Mouse (Mus musculus): Measurements from ENCODE around the gene Col16a1. TPM values are rescaled to one million over a fixed set of nuclear protein-coding genes. Genes with fewer than 3 reads are reported as not detected.

Gene Col16a1
- total and polyA plus RNA-seq, 2 experiments: 1.9 to 2.0 TPM

DNA sequence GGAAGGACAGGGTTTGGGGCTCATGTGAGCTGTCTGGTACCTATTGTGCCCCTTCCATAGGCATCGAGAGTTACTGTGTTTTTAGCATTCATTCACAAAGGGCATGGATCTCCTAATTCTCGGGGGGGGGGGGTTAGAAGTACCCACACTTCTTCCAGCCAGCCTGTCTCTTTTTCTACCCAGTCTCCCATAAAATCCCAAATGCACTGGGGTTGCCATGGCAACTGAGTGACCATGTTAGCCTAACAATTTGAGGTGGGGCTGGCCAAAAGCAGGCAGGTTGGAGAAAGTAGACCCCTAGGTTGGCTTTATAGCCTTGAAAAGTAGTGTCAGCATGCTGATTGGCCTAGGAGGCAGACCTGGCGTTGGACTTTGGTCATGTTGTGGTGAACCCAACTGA is 8.8 kb downstream of the Col16a1 start:
- DNase-seq (ENCODE audit: extremely low read depth, low read depth, low spot score): no peak
- Histone ChIP-seq H3K27ac (replicated peaks; ENCODE audit: insufficient read depth, low read depth, low read length) (no peak overlapping the region), H3K4me1 (ENCODE audit: control insufficient read depth, insufficient read depth, low read length) (no peaks in the 10 kb centered on the region), H3K27me3 (ENCODE audit: control insufficient read depth, insufficient read depth, low read length) (no peaks in the 10 kb centered on the region), H3K79me2 (ENCODE audit: control insufficient read depth, insufficient read depth, low read length) (no peaks in the 10 kb centered on the region), H3K4me3 (ENCODE audit: insufficient read depth, low read depth, low read length) (no peak overlapping the region), H3K9ac (ENCODE audit: low read depth, low read length) (no peak overlapping the region), H3K36me3 (ENCODE audit: control insufficient read depth, insufficient read depth, low read length) (no peaks in the 10 kb centered on the region)
- TF ChIP-seq CTCF (IDR thresholded peaks at IDR 0.05; ENCODE audit: low read depth, low read length) (no peak), POLR2A (IDR thresholded peaks at IDR 0.05; ENCODE audit: extremely low read depth, insufficient read depth, low read length) (no peak)
- 71% methylated on average over 3 of the region's 3 CpGs for WGBS

DNA sequence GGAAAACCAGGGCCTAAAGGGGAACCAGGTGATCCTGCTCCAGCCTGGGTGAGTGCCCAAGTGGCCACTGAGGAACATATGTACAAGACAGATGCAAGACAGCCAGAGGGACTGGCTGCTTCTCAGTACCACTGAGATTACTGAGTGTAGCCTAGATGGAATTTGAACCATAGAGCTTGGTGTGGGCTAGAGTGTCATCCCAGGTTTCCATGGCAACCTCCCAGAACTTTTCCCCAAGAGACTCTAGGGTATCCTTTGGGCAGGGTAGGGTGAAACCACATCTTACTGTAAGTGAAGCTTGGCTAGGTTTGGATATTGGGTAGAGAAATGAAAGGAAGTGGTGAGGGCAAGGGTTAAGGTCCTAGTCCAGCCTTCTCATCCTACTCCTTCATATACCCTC is 13.3 kb downstream of the Col16a1 start:
- Histone ChIP-seq H3K4me3 (ENCODE audit: insufficient read depth, low read depth, low read length) (no peak overlapping the region), H3K4me1 (ENCODE audit: control insufficient read depth, insufficient read depth, low read length) (no peaks in the 10 kb centered on the region), H3K27ac (replicated peaks; ENCODE audit: insufficient read depth, low read depth, low read length) (no peak overlapping the region), H3K27me3 (ENCODE audit: control insufficient read depth, insufficient read depth, low read length) (no peaks in the 10 kb centered on the region), H3K36me3 (ENCODE audit: control insufficient read depth, insufficient read depth, low read length) (no peaks in the 10 kb centered on the region), H3K79me2 (ENCODE audit: control insufficient read depth, insufficient read depth, low read length) (no peaks in the 10 kb centered on the region), H3K9ac (ENCODE audit: low read depth, low read length) (no peak overlapping the region)
- TF ChIP-seq CTCF (IDR thresholded peaks at IDR 0.05; ENCODE audit: low read depth, low read length): no peak
- no peak for TF ChIP-seq POLR2A (IDR thresholded peaks at IDR 0.05; ENCODE audit: extremely low read depth, insufficient read depth, low read length)
- no peak for DNase-seq (ENCODE audit: extremely low read depth, low read depth, low spot score)

DNA sequence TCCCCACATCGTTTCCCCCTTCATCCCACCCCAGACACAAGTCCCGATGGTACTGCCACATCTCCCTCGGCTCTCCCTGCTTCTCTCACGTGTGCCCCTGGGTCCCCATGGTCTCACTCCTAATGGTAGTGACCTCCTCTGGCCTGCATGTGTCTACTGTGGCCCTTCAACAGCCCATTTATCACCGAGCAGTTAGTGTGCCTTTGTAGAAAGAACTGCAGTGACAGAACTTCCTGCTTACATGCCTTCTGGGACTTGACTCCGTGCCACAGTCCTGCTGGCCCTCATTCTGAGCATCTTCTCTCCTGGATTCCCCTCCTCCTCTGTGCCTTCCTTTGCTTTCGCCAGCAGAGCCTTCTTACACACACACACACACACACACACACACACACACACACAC is 15.6 kb downstream of the Col16a1 start:
- Histone ChIP-seq H3K27me3 (ENCODE audit: control insufficient read depth, insufficient read depth, low read length) (no peaks in the 10 kb centered on the region), H3K79me2 (ENCODE audit: control insufficient read depth, insufficient read depth, low read length) (no peaks in the 10 kb centered on the region), H3K36me3 (ENCODE audit: control insufficient read depth, insufficient read depth, low read length) (no peaks in the 10 kb centered on the region), H3K27ac (replicated peaks; ENCODE audit: insufficient read depth, low read depth, low read length) (no peak overlapping the region), H3K4me3 (ENCODE audit: insufficient read depth, low read depth, low read length) (no peak overlapping the region), H3K9ac (ENCODE audit: low read depth, low read length) (no peak overlapping the region), H3K4me1 (ENCODE audit: control insufficient read depth, insufficient read depth, low read length) (no peaks in the 10 kb centered on the region)
- no peak for DNase-seq (ENCODE audit: extremely low read depth, low read depth, low spot score)
- TF ChIP-seq CTCF (IDR thresholded peaks at IDR 0.05; ENCODE audit: low read depth, low read length): no peak
- TF ChIP-seq POLR2A (IDR thresholded peaks at IDR 0.05; ENCODE audit: extremely low read depth, insufficient read depth, low read length): no peak
- 59% methylated on average over 7 of the region's 7 CpGs for WGBS

DNA sequence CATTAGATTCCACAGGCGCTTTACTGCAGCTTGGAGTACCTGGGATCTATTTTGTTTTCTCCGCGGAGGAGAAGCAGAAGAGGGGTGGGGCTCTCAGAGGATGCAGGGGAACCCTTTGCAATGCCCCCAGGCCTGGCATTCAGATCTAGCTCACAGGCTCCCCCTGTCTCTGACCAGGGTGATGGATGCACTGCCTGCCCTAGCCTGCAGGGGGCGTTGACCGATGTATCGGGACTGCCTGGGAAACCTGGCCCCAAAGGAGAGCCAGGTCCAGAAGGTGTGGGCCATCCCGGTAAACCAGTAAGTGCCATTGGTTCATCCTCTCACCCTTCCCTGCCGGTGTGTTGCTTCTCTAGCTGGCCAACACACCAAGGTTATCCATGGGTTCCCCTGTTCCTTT is 19.2 kb downstream of the Col16a1 start:
- Histone ChIP-seq H3K36me3 (ENCODE audit: control insufficient read depth, insufficient read depth, low read length) (no peaks in the 10 kb centered on the region), H3K79me2 (ENCODE audit: control insufficient read depth, insufficient read depth, low read length) (no peaks in the 10 kb centered on the region)
- TF ChIP-seq CTCF (IDR thresholded peaks at IDR 0.05; ENCODE audit: low read depth, low read length) (peak; percentile 76), POLR2A (IDR thresholded peaks at IDR 0.05; ENCODE audit: extremely low read depth, insufficient read depth, low read length) (no peak)

DNA sequence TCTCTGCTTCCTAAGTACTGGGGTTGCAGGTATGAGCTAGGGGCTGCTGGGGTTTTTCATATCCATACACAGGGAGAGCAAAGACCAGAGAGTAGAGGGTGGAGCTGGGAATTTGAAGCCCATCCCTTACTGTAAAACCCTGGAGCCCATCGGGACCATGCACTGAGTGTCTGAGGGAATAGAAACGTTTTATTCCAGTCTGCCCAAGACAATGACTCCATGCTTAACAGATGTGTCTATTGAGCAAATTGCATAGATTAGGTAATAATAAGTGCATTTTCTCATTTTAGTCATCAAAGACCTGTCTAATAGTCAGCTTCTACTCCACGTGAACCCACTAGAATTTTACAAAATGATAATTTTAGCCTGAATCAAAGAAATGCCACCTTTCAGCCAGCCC is 22.9 kb downstream of the Col16a1 start:
- WGBS: 65% methylated on average over 3 of the region's 3 CpGs
- no peak overlapping the region for H3K27ac ChIP-seq (replicated peaks; ENCODE audit: insufficient read depth, low read depth, low read length)
- H3K4me3 ChIP-seq (ENCODE audit: insufficient read depth, low read depth, low read length): no peak overlapping the region
- DNase-seq (ENCODE audit: extremely low read depth, low read depth, low spot score): no peak
- H3K36me3 ChIP-seq (ENCODE audit: control insufficient read depth, insufficient read depth, low read length): no peaks in the 10 kb centered on the region
- H3K27me3 ChIP-seq (ENCODE audit: control insufficient read depth, insufficient read depth, low read length): no peaks in the 10 kb centered on the region
- TF ChIP-seq CTCF (IDR thresholded peaks at IDR 0.05; ENCODE audit: low read depth, low read length) (no peak), POLR2A (IDR thresholded peaks at IDR 0.05; ENCODE audit: extremely low read depth, insufficient read depth, low read length) (no peak)
- H3K79me2 ChIP-seq (ENCODE audit: control insufficient read depth, insufficient read depth, low read length): no peaks in the 10 kb centered on the region
- H3K4me1 ChIP-seq (ENCODE audit: control insufficient read depth, insufficient read depth, low read length): no peaks in the 10 kb centered on the region
- H3K9ac ChIP-seq (ENCODE audit: low read depth, low read length): no peak overlapping the region

More for the DNA sequence above, 19.2 kb downstream of the Col16a1 start:
- WGBS: 24% methylated on average over 8 of the region's 8 CpGs
- Histone ChIP-seq H3K27ac (replicated peaks; ENCODE audit: insufficient read depth, low read depth, low read length) (no peak overlapping the region), H3K27me3 (ENCODE audit: control insufficient read depth, insufficient read depth, low read length) (no peaks in the 10 kb centered on the region), H3K4me3 (ENCODE audit: insufficient read depth, low read depth, low read length) (no peak overlapping the region), H3K4me1 (ENCODE audit: control insufficient read depth, insufficient read depth, low read length) (no peaks in the 10 kb centered on the region), H3K9ac (ENCODE audit: low read depth, low read length) (no peak overlapping the region)
- DNase-seq (ENCODE audit: extremely low read depth, low read depth, low spot score): peak; percentile 8

DNA sequence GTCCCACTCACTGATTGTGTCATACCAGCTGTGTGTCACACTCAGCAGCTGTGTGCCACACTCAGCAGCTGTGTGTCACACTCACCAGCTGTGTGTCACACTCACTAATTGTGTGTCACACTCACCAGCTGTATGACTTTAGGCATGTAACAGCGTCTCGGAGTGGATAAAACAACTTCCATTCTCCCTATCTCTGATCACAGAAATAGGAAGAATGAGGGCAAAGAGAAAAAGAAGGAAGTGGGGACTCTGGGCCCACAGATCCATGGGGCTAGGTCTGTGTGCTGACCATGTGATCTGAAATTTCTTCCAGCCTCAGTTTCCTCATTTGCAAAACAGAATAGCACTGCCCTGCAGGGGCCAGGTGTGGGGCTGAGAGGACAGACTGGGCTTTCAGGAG is 24.1 kb downstream of the Col16a1 start:
- WGBS: 74% methylated on average over 2 of the region's 2 CpGs
- no peaks in the 10 kb centered on the region for H3K27me3 ChIP-seq (ENCODE audit: control insufficient read depth, insufficient read depth, low read length)
- TF ChIP-seq CTCF (IDR thresholded peaks at IDR 0.05; ENCODE audit: low read depth, low read length): no peak
- no peak for TF ChIP-seq POLR2A (IDR thresholded peaks at IDR 0.05; ENCODE audit: extremely low read depth, insufficient read depth, low read length)

More for the DNA sequence above, 24.1 kb downstream of the Col16a1 start:
- no peaks in the 10 kb centered on the region for H3K79me2 ChIP-seq (ENCODE audit: control insufficient read depth, insufficient read depth, low read length)
- H3K27ac ChIP-seq (replicated peaks; ENCODE audit: insufficient read depth, low read depth, low read length): no peak overlapping the region
- H3K36me3 ChIP-seq (ENCODE audit: control insufficient read depth, insufficient read depth, low read length): no peaks in the 10 kb centered on the region
- no peak overlapping the region for H3K9ac ChIP-seq (ENCODE audit: low read depth, low read length)
- H3K4me3 ChIP-seq (ENCODE audit: insufficient read depth, low read depth, low read length): no peak overlapping the region
- H3K4me1 ChIP-seq (ENCODE audit: control insufficient read depth, insufficient read depth, low read length): no peaks in the 10 kb centered on the region
- DNase-seq (ENCODE audit: extremely low read depth, low read depth, low spot score): no peak

Data from liver, adult 2 months (tissue).